Mouse (Mus musculus): Measurements from ENCODE around the gene Patj.

Gene Patj

DNA sequence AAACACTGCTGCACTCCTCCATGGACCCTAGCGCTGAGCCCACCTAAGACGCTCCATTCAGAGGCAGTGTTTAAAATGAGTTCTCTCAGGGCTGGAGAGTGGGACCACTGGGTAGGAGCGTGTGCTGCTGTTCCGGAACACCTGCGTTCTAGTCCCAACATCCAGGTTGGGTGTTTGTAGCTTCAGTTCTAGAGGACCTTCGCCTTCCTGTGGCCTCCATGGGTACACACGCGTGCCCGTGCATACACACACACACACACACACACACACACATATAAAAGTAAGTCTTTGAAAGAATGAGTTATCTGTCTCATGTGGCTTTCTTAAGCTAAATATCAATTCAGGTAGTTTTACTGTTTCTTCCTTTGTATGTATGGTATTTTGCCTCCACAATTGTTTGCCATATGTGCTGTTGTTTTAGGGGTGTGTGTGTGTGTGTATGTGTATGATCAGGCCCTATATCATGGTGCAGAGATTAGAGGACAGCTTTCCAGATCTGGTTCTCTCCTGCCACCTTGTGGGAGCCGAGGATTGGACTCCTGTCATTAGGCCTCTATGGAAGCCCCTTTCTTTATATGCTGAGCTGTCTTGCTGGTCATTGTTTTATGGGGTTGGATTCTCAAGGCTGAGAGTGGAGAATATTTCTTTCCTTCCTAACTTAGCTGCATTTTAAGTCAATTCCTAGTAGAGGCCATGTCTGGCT is 49.0 kb downstream of the Patj start:
- peak; percentile 47 for DNase-seq (ENCODE audit: extremely low spot score)

DNA sequence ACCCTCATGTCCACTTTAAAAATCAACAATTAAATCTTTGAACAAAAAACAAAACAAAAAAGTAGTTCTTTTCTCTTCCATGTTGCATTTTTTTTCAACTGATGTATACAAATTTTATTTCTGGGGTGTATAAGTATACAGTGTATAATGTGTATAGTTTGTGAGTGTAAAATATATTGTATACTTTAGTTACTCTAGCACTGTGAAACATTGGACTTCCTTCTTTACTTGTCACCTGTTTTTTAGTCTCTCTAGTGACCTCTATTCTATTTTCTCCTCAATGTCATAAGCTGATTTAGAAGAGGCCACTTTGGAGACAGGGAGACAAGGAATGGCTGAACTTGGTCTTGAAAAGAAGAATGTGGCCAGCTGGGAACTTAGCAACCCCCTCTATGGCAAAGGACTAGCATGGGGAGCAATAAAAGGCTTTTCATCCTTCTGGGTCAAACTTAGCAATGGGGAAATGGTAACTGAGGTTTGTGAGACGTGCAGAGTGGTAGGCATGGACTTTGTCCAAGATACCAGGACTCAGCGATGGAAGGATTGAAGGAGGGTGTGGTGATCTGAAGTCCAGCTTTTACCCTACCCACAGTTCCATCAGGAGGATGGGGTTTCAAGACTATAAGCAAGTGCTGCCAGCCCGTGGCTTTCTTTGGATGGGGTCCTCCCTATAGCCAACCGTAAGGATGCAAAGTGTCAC is 54.1 kb downstream of the Patj start:
- no peak for DNase-seq (ENCODE audit: extremely low spot score)

DNA sequence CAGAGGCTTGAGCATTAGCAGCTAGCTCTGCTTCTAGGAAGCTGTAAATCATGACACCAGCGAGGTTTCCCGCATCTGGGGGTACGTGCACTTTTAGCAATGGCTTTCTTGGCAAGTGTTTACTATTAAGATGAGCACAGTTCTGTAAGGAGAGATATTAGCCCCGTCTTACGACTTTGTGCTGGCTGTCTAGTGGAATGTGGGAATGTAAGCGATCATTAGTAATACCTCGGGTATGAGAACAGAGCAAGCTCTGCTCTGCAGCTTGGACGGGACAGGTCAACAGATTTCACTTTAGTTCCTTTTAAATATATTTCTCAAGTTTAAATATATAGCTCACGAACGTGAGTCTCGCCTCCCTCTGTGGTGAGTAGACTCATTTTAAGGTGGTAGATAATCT is 54.7 kb downstream of the Patj start:
- no peak for DNase-seq (ENCODE audit: extremely low spot score)

DNA sequence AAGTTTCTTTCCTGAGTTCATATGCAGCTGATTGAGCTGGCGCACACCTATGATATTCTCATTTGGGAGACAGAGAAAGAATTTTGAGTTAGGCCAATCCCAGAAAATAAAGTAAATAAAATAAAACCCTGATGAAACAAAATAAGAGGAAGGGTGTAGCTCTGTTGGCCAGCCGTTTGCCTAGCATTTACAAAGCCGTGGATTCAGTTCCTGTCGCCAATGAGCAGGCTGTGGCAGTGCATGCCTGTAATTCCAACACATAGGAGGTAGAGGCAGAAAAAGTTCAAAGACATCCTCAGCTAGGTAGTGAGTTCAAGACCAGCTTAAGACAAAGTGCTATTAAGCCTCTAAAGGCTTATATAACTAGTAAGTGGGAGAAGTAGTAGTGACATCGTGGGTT is 55.2 kb downstream of the Patj start:
- DNase-seq (ENCODE audit: extremely low spot score), result no peak

DNA sequence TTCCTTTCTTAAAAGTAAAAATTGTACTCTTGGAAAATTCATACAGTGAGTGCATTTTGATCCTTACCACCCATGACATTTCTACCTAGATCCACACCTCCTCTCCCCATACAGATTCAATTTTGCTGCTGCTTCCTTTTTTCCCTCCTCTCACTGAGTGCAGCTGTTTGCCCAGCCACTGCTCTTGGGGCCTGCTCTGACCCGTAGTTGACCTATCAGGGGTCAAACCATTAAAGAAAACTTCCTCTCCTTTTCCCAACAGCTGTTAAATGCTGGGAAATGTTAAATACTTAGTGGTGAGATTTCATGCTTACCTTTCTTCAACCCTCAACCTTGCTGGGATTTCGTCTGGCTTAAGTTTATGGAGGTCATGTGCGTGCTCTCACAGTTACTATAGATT is 55.7 kb downstream of the Patj start:
- DNase-seq (ENCODE audit: extremely low spot score), result peak; percentile 22

DNA sequence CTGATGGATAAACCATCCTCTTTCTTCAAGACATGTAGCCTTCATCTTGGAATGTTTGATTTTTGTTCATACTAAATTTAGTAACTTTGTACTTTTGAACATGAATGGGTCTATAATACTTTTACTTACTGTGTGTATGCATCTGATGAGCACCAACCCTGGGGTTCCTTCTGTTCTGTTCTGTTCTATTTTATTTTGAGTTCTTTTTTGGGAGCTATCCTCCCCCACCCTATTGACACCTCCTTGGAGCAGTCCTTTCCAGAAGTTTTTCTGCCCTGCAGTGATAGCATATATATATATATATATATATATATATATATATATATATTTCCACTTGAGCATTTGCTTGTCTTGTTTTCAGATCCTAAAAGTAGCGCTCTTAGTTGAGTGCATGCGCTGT is 57.1 kb downstream of the Patj start:
- DNase-seq (ENCODE audit: extremely low spot score), result no peak

DNA sequence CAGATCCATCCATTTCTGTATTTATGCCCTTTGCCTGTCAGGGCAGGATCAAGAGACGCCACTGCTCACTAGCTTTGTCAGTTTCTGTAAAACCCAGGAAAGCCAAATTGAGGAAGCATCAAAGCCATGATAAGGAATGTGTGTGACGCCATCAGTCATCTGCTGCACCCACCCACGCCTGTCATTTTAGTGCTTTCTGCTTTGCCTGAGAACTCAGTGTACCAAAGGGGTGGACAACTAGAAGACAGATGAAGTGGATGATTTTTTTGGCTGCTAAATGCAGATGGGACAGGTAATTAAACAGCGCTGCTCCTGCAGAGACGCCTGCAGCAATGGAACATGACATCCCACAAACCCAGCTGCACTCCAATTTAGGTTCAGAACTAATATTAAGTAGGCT is 57.6 kb downstream of the Patj start:
- DNase-seq (ENCODE audit: extremely low spot score), result no peak

DNA sequence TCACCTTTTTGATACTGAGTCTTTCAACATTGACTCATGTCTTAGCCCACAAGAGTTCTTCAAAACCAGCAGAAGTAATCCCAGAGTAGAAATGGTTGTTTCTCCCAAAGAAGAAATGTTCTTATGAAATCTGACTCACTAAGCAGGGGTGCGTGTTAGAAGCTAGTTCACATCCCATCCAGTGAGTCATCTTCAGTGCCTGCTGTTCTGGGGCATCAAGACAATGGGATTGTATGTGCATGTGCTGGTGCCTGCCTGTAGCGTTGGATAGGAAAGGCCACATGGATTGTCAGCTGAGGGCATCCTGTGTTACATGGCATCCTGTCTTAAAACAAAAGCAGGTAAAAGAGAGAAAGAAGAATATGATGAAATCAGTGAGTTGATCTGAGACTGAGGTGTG is 59.8 kb downstream of the Patj start:
- DNase-seq (ENCODE audit: extremely low spot score), result no peak

DNA sequence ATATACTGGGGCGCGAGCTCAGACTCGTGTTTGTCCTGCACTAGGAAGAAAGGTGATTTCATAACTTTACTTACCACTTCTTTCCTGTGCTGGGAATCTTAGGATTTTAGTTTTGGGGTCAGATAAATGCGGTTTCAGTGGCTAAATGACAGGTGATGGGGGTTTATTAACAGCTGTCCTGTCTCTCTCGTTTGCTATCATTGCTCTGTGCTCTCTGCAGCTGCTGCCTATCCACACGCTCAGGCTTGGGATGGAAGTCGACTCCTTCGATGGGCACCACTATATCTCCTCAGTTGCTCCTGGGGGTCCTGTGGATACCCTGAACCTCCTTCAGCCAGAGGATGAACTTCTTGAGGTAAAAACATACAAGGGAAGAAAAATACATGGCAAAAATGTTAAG is 60.3 kb downstream of the Patj start:
- DNase-seq (ENCODE audit: extremely low spot score), result no peak

DNA sequence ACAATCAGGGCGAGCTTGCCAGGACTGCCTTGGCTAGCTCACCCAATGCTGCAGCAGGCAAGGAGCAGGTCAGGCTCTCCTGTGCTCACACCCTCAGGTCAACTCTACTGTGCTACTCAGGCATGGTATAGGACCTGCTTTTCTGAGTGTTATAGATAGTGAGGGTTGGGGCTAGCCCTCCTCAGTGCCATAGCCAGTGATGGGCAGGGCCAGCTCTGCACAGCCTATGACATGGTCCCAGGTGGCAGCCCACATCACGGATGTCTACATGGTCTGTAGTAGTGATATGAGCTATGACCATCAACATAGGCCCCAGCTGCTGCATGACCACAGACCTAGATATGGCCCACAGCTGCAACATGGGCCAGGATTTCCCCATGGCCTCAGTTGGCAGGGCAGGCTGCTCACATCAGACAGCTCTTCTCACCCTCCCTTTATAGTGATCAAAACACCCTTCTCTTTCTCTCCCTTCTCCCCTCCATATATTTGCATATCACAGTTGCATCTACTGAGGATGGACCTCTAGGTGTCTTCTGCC is 66.3 kb downstream of the Patj start:
- DNase-seq (ENCODE audit: extremely low spot score), result no peak

DNA sequence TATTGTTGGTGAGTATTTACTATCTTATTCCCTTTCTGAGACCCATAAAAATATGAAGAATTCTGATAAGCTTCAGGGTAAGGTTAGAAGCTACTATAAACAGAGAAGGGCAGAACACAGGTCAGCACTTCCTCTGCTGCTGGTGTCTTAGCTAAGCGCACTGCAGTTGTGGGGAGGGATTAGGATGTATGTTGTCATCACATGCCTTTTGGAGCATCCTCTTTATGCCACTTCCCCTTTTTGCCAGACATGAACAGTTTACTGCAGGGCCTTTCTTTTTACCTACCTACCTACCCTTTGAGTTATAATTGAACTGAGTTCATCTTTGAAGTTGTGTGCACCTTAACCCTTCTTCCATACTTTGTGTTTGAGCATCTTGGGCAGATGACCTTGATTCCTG is 69.9 kb downstream of the Patj start:
- DNase-seq (ENCODE audit: extremely low spot score), result no peak

DNA sequence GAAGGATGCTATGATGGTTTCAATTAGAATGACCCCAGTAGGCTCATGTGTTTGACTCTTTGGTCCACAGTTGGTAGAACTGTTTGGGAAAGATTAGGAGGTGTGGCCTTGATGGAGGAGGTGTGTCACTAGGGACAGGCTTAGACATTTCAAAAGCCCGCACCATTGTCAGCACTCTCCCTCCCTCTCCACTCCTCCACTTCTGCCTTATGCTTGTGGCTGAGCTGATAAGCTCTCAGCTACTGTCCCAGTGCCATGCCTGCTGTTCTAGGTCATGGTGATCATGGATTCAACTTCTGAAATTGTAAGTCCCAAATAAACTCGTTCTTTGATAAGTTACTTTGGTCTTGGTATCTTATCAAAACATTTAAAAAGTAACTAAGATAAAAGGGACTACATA is 70.3 kb downstream of the Patj start:
- no peak for DNase-seq (ENCODE audit: extremely low spot score)

DNA sequence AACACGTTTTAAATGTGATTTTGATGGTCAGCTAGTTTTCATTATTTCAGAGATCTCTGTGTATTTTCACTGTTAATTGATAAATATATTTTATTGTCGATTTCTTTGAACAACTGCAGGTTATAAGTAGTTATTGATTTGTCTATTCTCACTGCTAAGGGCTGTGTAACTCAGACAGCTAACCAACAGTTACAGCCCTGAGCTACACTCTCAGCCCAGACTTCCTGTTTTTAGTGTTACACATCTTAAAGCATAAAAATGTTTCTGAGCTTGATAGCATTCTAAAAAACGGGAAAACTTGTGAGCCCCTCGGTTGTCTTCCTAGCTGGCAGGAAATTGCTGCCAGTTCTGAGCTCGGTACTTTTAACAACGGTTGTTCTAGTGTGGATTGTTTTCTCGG is 75.8 kb downstream of the Patj start:
- DNase-seq (ENCODE audit: extremely low spot score), result no peak

DNA sequence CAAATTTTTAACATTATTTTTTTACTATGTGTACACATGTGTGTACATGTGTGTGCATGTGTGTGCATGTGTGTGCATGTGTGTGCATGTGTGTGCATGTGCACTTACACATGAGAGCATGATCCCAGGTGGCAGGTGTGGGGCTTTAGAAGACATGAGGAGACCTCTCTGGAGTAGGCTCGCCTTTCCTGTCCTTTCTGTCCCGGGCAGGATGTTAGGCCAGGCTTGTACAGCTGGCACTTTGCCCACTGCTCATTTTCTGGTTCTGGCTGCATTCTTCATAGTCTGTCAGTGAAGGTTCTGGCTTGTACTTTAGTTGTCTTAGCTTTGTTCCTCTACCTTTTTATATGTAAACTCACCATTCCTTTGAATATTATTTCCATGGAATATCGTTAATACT is 77.9 kb downstream of the Patj start:
- no peak for DNase-seq (ENCODE audit: extremely low spot score)

DNA sequence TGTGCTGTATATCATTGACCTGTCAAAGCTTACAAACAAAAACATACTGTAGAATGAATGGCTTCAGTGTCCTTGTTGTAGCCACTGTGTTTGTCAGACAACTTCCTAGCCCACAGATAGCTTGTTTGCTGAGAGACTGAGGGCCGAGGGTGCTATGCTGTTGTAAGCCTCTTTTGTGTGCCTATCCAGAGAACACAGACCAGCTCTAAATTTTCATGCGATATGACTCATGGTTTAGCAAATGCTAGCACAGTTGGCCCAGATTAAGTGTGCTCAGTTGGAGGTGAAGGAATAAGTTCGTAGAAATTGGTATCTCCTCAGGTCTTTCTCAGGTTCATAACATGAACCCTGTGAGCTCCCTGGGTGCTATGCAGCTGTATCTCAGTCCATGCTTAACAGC is 82.4 kb downstream of the Patj start:
- DNase-seq (ENCODE audit: extremely low spot score), result no peak

DNA sequence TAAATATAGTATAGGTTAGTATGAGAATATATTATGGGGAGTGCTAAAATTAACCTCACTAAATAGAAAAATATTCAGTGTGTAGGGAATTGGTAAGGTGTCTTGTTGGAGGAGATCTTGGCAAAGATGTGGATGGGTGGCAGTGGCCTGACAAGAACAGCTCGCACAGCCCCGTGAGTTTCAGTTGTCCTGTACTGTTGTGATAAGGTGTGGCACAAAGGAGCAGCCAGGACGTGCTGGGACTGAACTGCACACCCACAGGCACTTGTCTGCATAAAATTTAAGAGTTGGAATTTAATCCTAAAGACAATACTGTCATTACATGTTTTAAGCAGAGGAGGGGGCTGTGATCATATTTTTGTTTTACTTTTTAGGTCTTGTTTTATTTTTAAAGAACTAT is 90.9 kb downstream of the Patj start:
- DNase-seq (ENCODE audit: extremely low spot score), result no peak

DNA sequence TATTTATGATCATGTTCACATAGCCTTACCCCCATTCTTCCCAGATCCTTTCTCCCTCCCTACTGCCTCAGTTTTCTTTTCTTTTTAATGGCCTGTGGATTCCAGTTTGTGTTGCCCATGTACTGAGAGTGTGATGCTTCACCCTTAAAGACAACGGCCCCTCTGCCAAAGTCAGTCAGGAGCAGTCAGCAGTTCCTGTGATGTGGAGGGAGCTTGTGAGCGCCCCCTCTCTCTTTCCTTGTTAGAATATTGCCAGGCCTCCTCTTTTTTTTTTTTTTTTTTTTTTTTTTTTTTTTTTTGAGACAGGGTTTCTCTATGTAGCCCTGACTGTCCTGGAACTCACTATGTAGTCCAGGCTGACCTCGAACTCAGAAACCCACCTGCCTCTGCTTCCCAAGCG is 91.3 kb downstream of the Patj start:
- no peak for DNase-seq (ENCODE audit: extremely low spot score)

DNA sequence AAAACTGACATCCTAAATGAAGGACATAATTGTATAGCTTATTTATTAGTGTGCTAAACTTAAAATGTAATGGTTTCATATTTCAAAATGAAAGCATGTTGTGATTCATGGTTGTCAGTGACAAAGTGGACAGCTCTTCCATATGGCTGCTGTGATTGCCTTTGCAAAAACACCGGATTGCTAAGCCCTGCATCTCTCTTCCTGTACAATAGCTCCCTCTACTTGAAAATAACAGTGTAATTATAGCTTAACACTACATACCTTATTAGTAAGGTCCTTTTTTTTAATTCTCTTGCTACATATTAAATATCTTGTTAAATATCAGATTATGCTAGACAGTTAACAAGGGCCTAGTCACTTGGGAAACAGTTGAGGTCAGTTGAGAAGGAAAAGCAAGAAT is 93.8 kb downstream of the Patj start:
- DNase-seq (ENCODE audit: extremely low spot score), result no peak

DNA sequence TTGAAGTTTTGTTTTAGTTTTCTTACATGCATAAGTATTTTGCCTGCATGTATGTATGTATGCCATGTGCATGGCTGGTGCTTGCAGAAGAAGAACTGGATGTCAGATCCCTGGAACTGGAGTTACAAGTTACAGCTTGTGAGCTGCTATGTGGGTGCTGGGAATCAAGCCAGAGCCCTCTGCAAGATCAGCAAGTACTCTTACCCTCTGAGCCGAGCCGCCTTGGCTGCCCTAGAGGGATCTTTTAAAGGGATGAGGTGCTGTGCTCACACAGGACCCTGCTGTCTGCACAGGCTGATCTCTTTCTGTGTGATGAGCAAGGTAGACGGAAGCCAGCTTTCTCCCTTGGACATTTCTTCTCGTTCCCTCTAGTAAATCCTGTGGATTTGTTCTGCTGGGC is 102.8 kb downstream of the Patj start:
- no peak for DNase-seq (ENCODE audit: extremely low spot score)

DNA sequence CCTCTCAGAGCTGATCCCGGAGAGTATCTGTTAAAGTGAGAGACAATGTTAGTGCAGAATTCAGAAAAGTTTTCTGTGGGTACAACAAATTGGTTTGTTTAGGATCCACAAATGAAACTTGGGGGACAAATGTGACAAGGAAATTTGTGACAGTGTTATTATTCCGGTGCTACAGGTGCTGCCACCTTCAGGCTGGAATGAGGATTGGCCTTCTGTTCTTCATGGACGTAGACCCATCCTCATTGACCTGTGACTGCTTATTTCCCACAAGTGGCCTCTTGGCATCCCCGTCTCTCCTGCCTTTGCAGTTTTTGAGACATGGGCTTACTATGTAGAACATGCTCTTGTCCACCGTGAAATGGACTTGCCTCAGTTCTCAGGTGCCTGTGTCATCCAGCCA is 104.6 kb downstream of the Patj start:
- DNase-seq (ENCODE audit: extremely low spot score), result no peak

DNA sequence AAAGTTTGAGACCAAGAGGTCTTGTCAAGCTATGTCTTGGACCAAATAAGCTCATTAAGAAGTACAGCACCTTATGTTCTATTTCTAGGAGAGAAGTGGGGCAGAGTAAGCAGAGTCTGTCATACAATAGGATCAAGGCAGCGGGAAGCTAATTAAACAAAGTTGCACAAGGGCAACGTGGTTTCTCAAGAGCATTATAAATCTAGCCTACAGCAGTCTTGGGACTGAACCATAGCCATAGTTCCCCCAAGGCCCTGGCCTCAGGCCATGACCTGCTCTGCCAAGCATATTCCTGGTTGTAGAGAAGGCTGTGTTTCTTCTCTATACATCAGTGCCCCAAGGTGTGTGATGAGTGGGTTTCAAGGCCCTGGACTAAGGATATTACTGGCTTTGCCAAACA is 105.3 kb downstream of the Patj start:
- no peak for DNase-seq (ENCODE audit: extremely low spot score)

DNA sequence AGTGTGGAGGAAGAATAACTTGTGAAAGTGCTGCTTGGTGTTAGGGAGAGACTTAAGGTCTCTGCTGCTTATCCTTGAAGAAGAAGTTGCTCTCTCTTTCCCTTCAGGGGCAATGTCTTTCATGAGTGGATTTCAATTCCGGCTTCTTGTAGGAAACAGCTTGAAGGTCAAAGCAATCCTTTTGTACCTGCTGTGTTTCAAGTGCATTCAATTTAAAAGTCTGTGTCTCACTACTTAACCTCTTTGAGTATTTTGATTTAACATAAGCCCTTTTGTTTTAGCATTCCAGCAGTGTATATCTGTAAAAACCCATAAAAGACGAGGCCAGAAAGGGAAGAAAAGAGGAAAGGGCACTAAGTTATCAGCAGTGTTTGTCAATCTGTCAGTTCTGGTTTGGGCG is 109.2 kb downstream of the Patj start:
- DNase-seq (ENCODE audit: extremely low spot score), result no peak

DNA sequence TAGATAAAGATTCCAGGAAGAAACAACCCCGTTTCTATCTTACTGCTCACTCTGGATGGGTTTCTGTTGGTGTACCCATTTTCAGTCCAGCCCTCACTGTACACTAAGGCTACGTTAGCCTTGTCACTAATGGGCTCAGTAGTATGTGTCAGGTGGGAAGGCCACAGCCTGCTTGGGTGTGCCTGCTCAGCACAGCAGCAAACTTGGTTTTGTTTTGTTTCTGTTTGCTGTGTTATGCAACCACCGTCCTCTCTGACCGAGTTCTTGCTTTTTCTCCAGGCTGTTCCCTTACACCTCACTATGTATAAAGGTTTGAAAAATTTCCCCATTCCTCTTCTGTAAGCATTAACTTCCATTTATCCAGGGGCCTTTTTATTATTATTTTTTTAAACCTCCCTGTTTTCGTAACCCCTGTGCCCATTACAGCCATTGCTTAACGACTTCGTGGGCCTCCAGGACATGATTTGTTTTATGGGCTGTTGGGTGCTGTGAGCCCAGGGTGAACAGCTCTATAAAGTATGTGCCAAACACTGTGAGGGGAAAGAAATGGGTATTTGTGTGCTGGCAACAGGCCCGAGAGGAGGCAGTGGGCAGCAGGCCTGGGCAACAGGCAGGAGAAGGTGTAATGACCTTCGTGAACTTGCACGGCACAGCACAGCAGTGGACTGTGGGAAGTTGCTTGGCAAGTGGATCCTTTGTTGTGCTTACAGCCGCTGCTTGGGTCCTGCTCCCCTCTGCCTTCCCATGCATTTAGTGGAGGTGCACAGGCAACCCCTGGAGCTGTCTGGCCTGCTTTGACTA is 113.1 kb downstream of the Patj start:
- no peak for DNase-seq (ENCODE audit: extremely low spot score)
